Comparison of ENCODE assay signal across 9 mouse cellular contexts in the genomic region with DNA sequence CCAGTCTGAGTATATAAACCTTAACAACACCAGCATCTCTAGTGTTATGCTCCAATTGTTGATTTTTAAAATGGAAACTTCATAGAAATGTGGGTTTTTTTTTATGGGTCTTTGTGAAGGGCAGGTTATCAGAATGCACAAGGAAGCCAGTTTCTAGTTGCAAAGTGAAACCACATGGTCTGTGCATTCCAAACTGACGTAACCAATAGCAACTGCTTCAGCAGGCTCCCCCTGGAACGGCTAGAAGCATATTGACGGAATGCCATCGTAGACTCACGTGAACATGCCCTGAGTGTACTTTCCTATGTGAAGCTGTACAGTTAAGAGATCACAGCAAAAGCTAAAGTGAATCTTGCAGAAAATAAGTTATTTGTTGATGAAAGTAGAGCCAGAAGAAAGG.
A peak's percentile ranks its signal among the peaks of the same experiment; 100 is the strongest.
DNase-seq lines count a peak whose midpoint lies in the region; ATAC-seq and TF ChIP-seq lines count a peak whose summit lies in the region.
"Had no signal": no experiment of that assay in that cellular context is flagged by ENCODE, and none has a peak within 500 bp of the region (broad histone marks: within the 10 kb centered on the region; RNA-seq: fewer than 3 reads in every experiment).

No protein-coding gene starts in this region.

- no peak for TF ChIP-seq CTCF in forebrain, postnatal 0 days (IDR thresholded peaks at IDR 0.05; ENCODE audit: low read depth)

- no peaks in the 10 kb centered on the region for H3K27me3 ChIP-seq in forebrain, postnatal 0 days (ENCODE audit: insufficient read depth, low read length)

- no peak overlapping the region for H3K9ac ChIP-seq in forebrain, postnatal 0 days
- H3K9ac ChIP-seq: liver, embryonic 14.5 days had no signal

- H3K4me2 ChIP-seq in forebrain, postnatal 0 days (ENCODE audit: low read depth) = peak overlapping the region; percentile 11

- no peak overlapping the region for H3K27ac ChIP-seq in forebrain, postnatal 0 days (ENCODE audit: low read depth, low read length)
- H3K27ac ChIP-seq: liver, embryonic 14.5 days had no signal

- no peak overlapping the region for H3K4me3 ChIP-seq in forebrain, postnatal 0 days (ENCODE audit: low read depth, low read length)

- no peaks in the 10 kb centered on the region for H3K9me3 ChIP-seq in forebrain, postnatal 0 days (ENCODE audit: low read length)

- WGBS in forebrain, postnatal 0 days = 11% methylated on average over 5 of the region's 5 CpGs

- peak; percentile 10 for DNase-seq in 3134 (ENCODE audit: extremely low read depth, insufficient read length, low spot score)
- DNase-seq in Muller cell, postnatal 12 days (ENCODE audit: inconsistent ontology term) = peak; percentile 63
- peak; percentile 41 for DNase-seq in forebrain, postnatal 0 days
- no peak for DNase-seq in yolk sac, embryonic 10.5 days (ENCODE audit: low spot score)
- DNase-seq in gastrocnemius, postnatal 10 days = no peak
- no peak for DNase-seq in layer of hippocampus, postnatal 25 days (ENCODE audit: extremely low spot score in 1 of 2, low spot score in 1 of 2)

- H3K4me1 ChIP-seq in forebrain, postnatal 0 days (ENCODE audit: insufficient read depth) = no peaks in the 10 kb centered on the region

- ATAC-seq in forebrain, postnatal 0 days = peak; percentile 84
- peak; percentile 88 for ATAC-seq in megakaryocyte-erythroid progenitor cell, adult 5-6 weeks (replicated peaks; ENCODE audit: low FRiP score, low TSS enrichment, poor library complexity, severe bottlenecking)
- ATAC-seq in activated CD4-positive, CD25-positive, alpha-beta regulatory T cell, adult 4 months = no peak

- no peaks in the 10 kb centered on the region for H3K36me3 ChIP-seq in forebrain, postnatal 0 days (ENCODE audit: insufficient read depth)

Comparison
In these comparisons a context has a peak if more than half of its experiments do, and no peak if none do; other contexts are left out.
1. DNase-seq: peak in 3134 (single experiment), Muller cell, postnatal 12 days (single experiment) and forebrain, postnatal 0 days (single experiment); none in yolk sac, embryonic 10.5 days (single experiment), gastrocnemius, postnatal 10 days (single experiment) and layer of hippocampus, postnatal 25 days (0 of 2).